Mouse (Mus musculus): ENCODE data around the gene Btg2. TPM values are rescaled to one million over a fixed set of nuclear protein-coding genes. Genes with fewer than 3 reads are reported as not detected.

Btg2 gene
- polyA plus RNA-seq, 1 experiment from 2014 or later: 69.4 TPM

GRCm38 (mm10) chr1:134049542-134049941 is 29.4 kb downstream of the Btg2 start:
- peaks cover 8% of the 10 kb centered on the region; the same call in 1 of the 2 replicates for H3K4me1 ChIP-seq
- ATAC-seq (replicated peaks): no peak
- no peak overlapping the region for H3K4me3 ChIP-seq
- no peak overlapping the region for H3K9ac ChIP-seq (replicated peaks)
- no peaks in the 10 kb centered on the region for H3K9me3 ChIP-seq
- H3K27me3 ChIP-seq: no peaks in the 10 kb centered on the region
- WGBS: 78% methylated on average over 6 of the region's 6 CpGs
- no peak overlapping the region for H3K27ac ChIP-seq (replicated peaks)
- no peaks in the 10 kb centered on the region for H3K36me3 ChIP-seq
- no peak overlapping the region for H3K4me2 ChIP-seq (replicated peaks)

- peak; percentile 67 for ATAC-seq (replicated peaks)
- Histone ChIP-seq H3K4me2 (replicated peaks) (no peak overlapping the region), H3K27me3 (no peaks in the 10 kb centered on the region), H3K36me3 (no peaks in the 10 kb centered on the region), H3K9ac (replicated peaks) (no peak overlapping the region), H3K4me1 (peaks cover 8% of the 10 kb centered on the region; the same call in 1 of the 2 replicates), H3K9me3 (no peaks in the 10 kb centered on the region), H3K4me3 (no peak overlapping the region), H3K27ac (replicated peaks) (no peak overlapping the region)
- WGBS: 5% methylated on average over 5 of the region's 5 CpGs
Measured at GRCm38 (mm10) chr1:134048759-134049158, 30.2 kb downstream of the Btg2 start.

- Histone ChIP-seq H3K27ac (replicated peaks) (no peak overlapping the region), H3K27me3 (no peaks in the 10 kb centered on the region), H3K4me2 (replicated peaks) (no peak overlapping the region), H3K9ac (replicated peaks) (no peak overlapping the region), H3K4me3 (no peak overlapping the region), H3K36me3 (no peaks in the 10 kb centered on the region), H3K9me3 (no peaks in the 10 kb centered on the region), H3K4me1 (peaks cover 10% of the 10 kb centered on the region; the same call in 1 of the 2 replicates)
- ATAC-seq (replicated peaks): no peak
- WGBS: 81% methylated on average over 6 of the region's 6 CpGs
Measured at GRCm38 (mm10) chr1:134047431-134047830, 31.5 kb downstream of the Btg2 start.

- Histone ChIP-seq H3K9me3 (no peaks in the 10 kb centered on the region), H3K27me3 (no peaks in the 10 kb centered on the region), H3K4me2 (replicated peaks) (peak overlapping the region; percentile 42), H3K4me3 (peak overlapping the region; percentile 27), H3K9ac (replicated peaks) (peak overlapping the region; percentile 0; the same call in 1 of the 2 replicates), H3K4me1 (peaks cover 10% of the 10 kb centered on the region; the same call in 1 of the 2 replicates), H3K27ac (replicated peaks) (no peak overlapping the region), H3K36me3 (no peaks in the 10 kb centered on the region)
- 19% methylated on average over 23 of the region's 23 CpGs for WGBS
- peak; percentile 53 for ATAC-seq (replicated peaks)
Measured at GRCm38 (mm10) chr1:134046387-134046786, 32.5 kb downstream of the Btg2 start.

GRCm38 (mm10) chr1:134045971-134046370 is 32.9 kb downstream of the Btg2 start:
- Histone ChIP-seq H3K9ac (replicated peaks) (0 out of 2 replicates have a peak overlapping the region, but pooled peaks have one; percentile 0), H3K4me2 (replicated peaks) (peak overlapping the region; percentile 42), H3K4me1 (peaks cover 10% of the 10 kb centered on the region; the same call in 1 of the 2 replicates), H3K27me3 (no peaks in the 10 kb centered on the region), H3K9me3 (no peaks in the 10 kb centered on the region), H3K27ac (replicated peaks) (no peak overlapping the region), H3K36me3 (no peaks in the 10 kb centered on the region), H3K4me3 (peak overlapping the region; percentile 27)
- ATAC-seq (replicated peaks): peak; percentile 75
- 10% methylated on average over 8 of the region's 9 CpGs for WGBS

GRCm38 (mm10) chr1:134044805-134045204 is 34.1 kb downstream of the Btg2 start:
- no peak overlapping the region for H3K4me3 ChIP-seq
- no peaks in the 10 kb centered on the region for H3K27me3 ChIP-seq
- no peaks in the 10 kb centered on the region for H3K36me3 ChIP-seq
- H3K27ac ChIP-seq (replicated peaks): no peak overlapping the region
- no peaks in the 10 kb centered on the region for H3K9me3 ChIP-seq
- WGBS: 94% methylated on average over 6 of the region's 6 CpGs
- H3K4me2 ChIP-seq (replicated peaks): no peak overlapping the region
- no peak for ATAC-seq (replicated peaks)
- no peak overlapping the region for H3K9ac ChIP-seq (replicated peaks)
- peaks cover 10% of the 10 kb centered on the region; the same call in 1 of the 2 replicates for H3K4me1 ChIP-seq

- no peak overlapping the region for H3K4me3 ChIP-seq
- no peaks in the 10 kb centered on the region for H3K36me3 ChIP-seq
- H3K27me3 ChIP-seq: no peaks in the 10 kb centered on the region
- H3K9me3 ChIP-seq: no peaks in the 10 kb centered on the region
- H3K9ac ChIP-seq (replicated peaks): no peak overlapping the region
- no peak for ATAC-seq (replicated peaks)
- peaks cover 10% of the 10 kb centered on the region; the same call in 1 of the 2 replicates for H3K4me1 ChIP-seq
- WGBS: 15% methylated on average over 1 of the region's 1 CpGs
- peak overlapping the region; percentile 35; the same call in 1 of the 2 replicates for H3K27ac ChIP-seq (replicated peaks)
- H3K4me2 ChIP-seq (replicated peaks): no peak overlapping the region
Measured at GRCm38 (mm10) chr1:134042341-134042740, 36.6 kb downstream of the Btg2 start.

- peak overlapping the region; percentile 35; the same call in 1 of the 2 replicates for H3K27ac ChIP-seq (replicated peaks)
- H3K4me3 ChIP-seq: no peak overlapping the region
- no peak overlapping the region for H3K9ac ChIP-seq (replicated peaks)
- peaks cover 12% of the 10 kb centered on the region; the same call in 1 of the 2 replicates for H3K4me1 ChIP-seq
- no peaks in the 10 kb centered on the region for H3K9me3 ChIP-seq
- H3K36me3 ChIP-seq: no peaks in the 10 kb centered on the region
- H3K27me3 ChIP-seq: no peaks in the 10 kb centered on the region
- ATAC-seq (replicated peaks): no peak
- H3K4me2 ChIP-seq (replicated peaks): no peak overlapping the region
- 50% methylated on average over 2 of the region's 2 CpGs for WGBS
Measured at GRCm38 (mm10) chr1:134041900-134042299, 37.0 kb downstream of the Btg2 start.

- WGBS: 82% methylated on average over 2 of the region's 2 CpGs
- Histone ChIP-seq H3K9ac (replicated peaks) (no peak overlapping the region), H3K4me2 (replicated peaks) (no peak overlapping the region), H3K4me3 (no peak overlapping the region), H3K4me1 (0 out of 2 replicates have a peak, but pooled peaks cover 8% of the 10 kb centered on the region), H3K9me3 (no peaks in the 10 kb centered on the region), H3K36me3 (no peaks in the 10 kb centered on the region), H3K27me3 (no peaks in the 10 kb centered on the region), H3K27ac (replicated peaks) (no peak overlapping the region)
- no peak for ATAC-seq (replicated peaks)
Measured at GRCm38 (mm10) chr1:134039361-134039760, 39.6 kb downstream of the Btg2 start.

- H3K4me2 ChIP-seq (replicated peaks): no peak overlapping the region
- H3K36me3 ChIP-seq: no peaks in the 10 kb centered on the region
- H3K9ac ChIP-seq (replicated peaks): no peak overlapping the region
- WGBS: 87% methylated on average over 4 of the region's 4 CpGs
- no peak overlapping the region for H3K27ac ChIP-seq (replicated peaks)
- H3K27me3 ChIP-seq: no peaks in the 10 kb centered on the region
- 0 out of 2 replicates have a peak, but pooled peaks cover 7% of the 10 kb centered on the region for H3K4me1 ChIP-seq
- H3K9me3 ChIP-seq: no peaks in the 10 kb centered on the region
- no peak for ATAC-seq (replicated peaks)
- H3K4me3 ChIP-seq: no peak overlapping the region
Measured at GRCm38 (mm10) chr1:134038336-134038735, 40.6 kb downstream of the Btg2 start.

GRCm38 (mm10) chr1:134037172-134037571 is 41.7 kb downstream of the Btg2 start, which contains the start of gene Fmod:
Gene Fmod (plus strand): TSS chr1:134037254.
- Histone ChIP-seq H3K4me3 (no peak within 1 kb of the TSS), H3K27ac (replicated peaks) (no peak within 1 kb of the TSS), H3K9me3 (no peaks in the 10 kb centered on the region), H3K4me1 (0 out of 2 replicates have a peak, but pooled peaks cover 5% of the 10 kb centered on the region), H3K36me3 (no peaks in the 10 kb centered on the region), H3K9ac (replicated peaks) (no peak within 1 kb of the TSS), H3K27me3 (no peaks in the 10 kb centered on the region), H3K4me2 (replicated peaks) (no peak within 1 kb of the TSS)
- ATAC-seq (replicated peaks): no peak
- 35% methylated on average over 9 of the region's 9 CpGs for WGBS

GRCm38 (mm10) chr1:134036492-134036891 is 42.4 kb downstream of the Btg2 start:
- no peak overlapping the region for H3K9ac ChIP-seq (replicated peaks)
- 76% methylated on average over 2 of the region's 2 CpGs for WGBS
- H3K4me1 ChIP-seq: 0 out of 2 replicates have a peak, but pooled peaks cover 5% of the 10 kb centered on the region
- H3K27ac ChIP-seq (replicated peaks): no peak overlapping the region
- H3K27me3 ChIP-seq: no peaks in the 10 kb centered on the region
- H3K9me3 ChIP-seq: no peaks in the 10 kb centered on the region
- H3K36me3 ChIP-seq: no peaks in the 10 kb centered on the region
- no peak overlapping the region for H3K4me3 ChIP-seq
- ATAC-seq (replicated peaks): no peak
- H3K4me2 ChIP-seq (replicated peaks): no peak overlapping the region
